Mouse (Mus musculus): ENCODE measurements around the gene Ano6.

Gene Ano6

GRCm38 (mm10) chr15:95977169-95977938, 186.7 kb downstream of the Ano6 start:
- no peak for DNase-seq

- DNase-seq, result no peak
Measured at GRCm38 (mm10) chr15:95977939-95978252, 187.3 kb downstream of the Ano6 start.

GRCm38 (mm10) chr15:95980641-95981040, 190.0 kb downstream of the Ano6 start:
- no peak for DNase-seq

- no peak for DNase-seq
Measured at GRCm38 (mm10) chr15:95987916-95988315, 197.3 kb downstream of the Ano6 start.

GRCm38 (mm10) chr15:95989496-95990124, 199.0 kb downstream of the Ano6 start:
- DNase-seq, result no peak

GRCm38 (mm10) chr15:96002958-96003601, 212.4 kb downstream of the Ano6 start:
- DNase-seq, result no peak

GRCm38 (mm10) chr15:96011640-96012390, 221.2 kb downstream of the Ano6 start:
- DNase-seq, result no peak

- DNase-seq, result no peak
Measured at GRCm38 (mm10) chr15:96012391-96012775, 221.7 kb downstream of the Ano6 start.

- DNase-seq, result no peak
Measured at GRCm38 (mm10) chr15:96014501-96014900, 223.9 kb downstream of the Ano6 start.

- DNase-seq, result no peak
Measured at GRCm38 (mm10) chr15:96020465-96020864, 229.8 kb downstream of the Ano6 start.

- peak; percentile 19 for DNase-seq
Measured at GRCm38 (mm10) chr15:96021506-96021905, 230.9 kb downstream of the Ano6 start.

All from kidney, postnatal 10 days (tissue).